Mouse (Mus musculus) mouse embryonic stem cell (cell line): ENCODE measurements around the gene Tnfrsf11a.

Experiments
- in situ Hi-C, 2 experiments: fragments of 300-500 bp; cut with MboI; formaldehyde crosslinking; loops; 1 replicate in 1 of 2; 3 replicates in 1 of 2; pipeline ENCODE4 v1.14.3; 2019 to 2020; ENCODE audit warnings: low sequenced_read_pairs in 2 of 2, low pct_unique_long_range_greater_than_20kb in 1 of 2, mixed read lengths in 1 of 2; ENCODE audit not compliant: unreplicated experiment in 1 of 2

Tnfrsf11a gene

GRCm38 (mm10) chr1:105880555-105881304 is 100.2 kb downstream of the Tnfrsf11a start:
- in situ Hi-C loops, result no loop called here

GRCm38 (mm10) chr1:105881466-105881865 is 100.9 kb downstream of the Tnfrsf11a start:
- in situ Hi-C loops, result no loop called here

GRCm38 (mm10) chr1:105883498-105883897 is 103.0 kb downstream of the Tnfrsf11a start:
- in situ Hi-C loops, result no loop called here

- in situ Hi-C loops, result no loop called here
These were observed 104.6 kb downstream of the Tnfrsf11a start for GRCm38 (mm10) chr1:105885101-105885500.

GRCm38 (mm10) chr1:105885575-105885974 is 105.1 kb downstream of the Tnfrsf11a start:
- in situ Hi-C loops, result no loop called here

GRCm38 (mm10) chr1:105886358-105886757 is 105.8 kb downstream of the Tnfrsf11a start:
- in situ Hi-C loops, result no loop called here

GRCm38 (mm10) chr1:105891032-105891725 is 110.7 kb downstream of the Tnfrsf11a start:
- in situ Hi-C loops, result loop anchor here in 1 of 2 experiments (10.0 kb wide), 1 partner anchor 144 kb away; no protein-coding TSS in a partner anchor

GRCm38 (mm10) chr1:105895019-105895418 is 114.5 kb downstream of the Tnfrsf11a start:
- in situ Hi-C loops, result loop anchor here in 1 of 2 experiments (10.0 kb wide), 1 partner anchor 140 kb away; no protein-coding TSS in a partner anchor
